Mouse (Mus musculus) layer of hippocampus, adult 2 months (tissue): Measurements from ENCODE around the gene Stub1. TPM values are rescaled to one million over a fixed set of nuclear protein-coding genes. Genes with fewer than 3 reads are reported as not detected.

Experiments used
- DNase-seq, 2 experiments: peaks; one replicate each; pipeline ENCODE4 v3.0.0; 2022; ENCODE audit warnings: low spot score in 2 of 2
- H3K27ac ChIP-seq: fragments of 200-600 bp; 2 replicates; pipeline ENCODE4 v1.8.1; 2022
- H3K4me3 ChIP-seq: fragments of 200-600 bp; 2 replicates; pipeline ENCODE4 v1.8.1; 2022; ENCODE audit warnings: mild to moderate bottlenecking
- CTCF ChIP-seq: fragments of 200-600 bp; conservative IDR thresholded peaks from 2 replicates; pipeline ENCODE4 v1.8.1; 2022; ENCODE audit warnings: antibody characterized with exemption, mild to moderate bottlenecking, moderate library complexity
- total RNA-seq, 2 experiments: library from RNA; stranded (reverse); gene quantifications; 2 replicates each; pipeline ENCODE4 v1.2.3; 2021

Gene Stub1
- total RNA-seq, 2 experiments from 2014 or later, result 164 to 175 TPM

DNA sequence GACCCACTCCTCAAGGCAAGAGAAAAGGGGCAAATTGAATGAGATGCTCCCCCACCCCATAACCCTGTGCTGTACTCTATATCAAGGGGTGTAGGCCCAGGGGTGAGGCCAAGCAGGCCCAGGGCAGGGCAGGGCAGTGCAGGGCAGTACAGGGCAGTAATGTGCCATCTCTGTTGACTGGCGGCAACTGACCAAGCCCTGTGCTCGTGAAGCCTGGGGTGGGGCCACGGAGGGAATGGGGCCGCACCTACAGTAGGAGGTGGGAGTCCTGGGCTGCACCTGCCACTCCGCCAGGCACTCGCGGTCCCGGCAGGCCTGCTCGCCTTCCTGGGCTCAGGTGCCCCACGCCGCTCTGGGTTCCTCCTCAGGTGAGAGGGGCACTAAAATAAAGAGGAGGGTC, 32.1 kb upstream of the Stub1 start:
- no peak for DNase-seq
- Histone ChIP-seq H3K4me3 (no peak overlapping the region), H3K27ac (no peak overlapping the region)
- no peak for TF ChIP-seq CTCF

DNA sequence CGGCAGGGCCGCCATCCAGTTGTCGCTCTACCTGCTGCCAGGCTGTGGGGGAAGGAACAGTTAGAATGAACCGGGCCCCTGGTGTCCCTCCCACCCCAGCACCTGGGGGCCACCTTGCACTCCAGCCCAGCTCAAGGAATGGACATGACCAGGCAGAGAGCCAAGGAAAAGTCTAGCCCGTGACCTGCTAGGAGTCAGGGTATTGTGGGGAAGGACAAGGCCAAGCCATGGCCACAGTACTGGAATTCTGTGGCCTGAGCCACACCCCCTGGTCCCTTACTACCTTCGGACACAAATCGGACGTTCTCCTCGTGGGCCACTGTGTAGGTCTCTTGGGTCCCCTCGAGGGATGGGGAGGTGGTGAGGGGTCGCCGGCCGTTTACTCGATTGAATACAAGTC, 31.1 kb upstream of the Stub1 start:
- no peak for DNase-seq
- H3K4me3 ChIP-seq, result no peak overlapping the region
- H3K27ac ChIP-seq, result no peak overlapping the region
- TF ChIP-seq CTCF, result no peak

DNA sequence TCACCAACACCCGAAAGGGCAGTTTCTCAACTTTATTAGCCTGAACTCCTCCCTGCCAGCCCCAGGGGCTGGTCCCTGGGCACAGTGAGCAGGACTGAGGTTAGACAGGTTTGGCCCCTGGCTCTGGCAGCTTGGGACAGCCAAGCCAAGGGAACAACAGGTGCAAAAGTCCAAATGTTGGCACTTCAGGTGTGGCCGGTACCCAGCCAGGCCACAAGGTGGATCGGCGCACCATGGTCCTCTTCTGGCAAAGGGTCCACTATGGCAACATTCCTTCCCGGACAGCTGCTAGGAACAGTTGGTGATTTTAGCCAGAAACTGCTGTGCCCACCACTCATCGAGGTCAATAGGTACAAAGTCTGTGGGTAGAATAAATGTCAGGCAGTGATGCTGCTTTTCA, 30.5 kb upstream of the Stub1 start:
- 0 out of 2 replicates have a peak, but pooled peaks have one; percentile 4 for TF ChIP-seq CTCF
- Histone ChIP-seq H3K4me3 (no peak overlapping the region), H3K27ac (no peak overlapping the region)
- no peak for DNase-seq

DNA sequence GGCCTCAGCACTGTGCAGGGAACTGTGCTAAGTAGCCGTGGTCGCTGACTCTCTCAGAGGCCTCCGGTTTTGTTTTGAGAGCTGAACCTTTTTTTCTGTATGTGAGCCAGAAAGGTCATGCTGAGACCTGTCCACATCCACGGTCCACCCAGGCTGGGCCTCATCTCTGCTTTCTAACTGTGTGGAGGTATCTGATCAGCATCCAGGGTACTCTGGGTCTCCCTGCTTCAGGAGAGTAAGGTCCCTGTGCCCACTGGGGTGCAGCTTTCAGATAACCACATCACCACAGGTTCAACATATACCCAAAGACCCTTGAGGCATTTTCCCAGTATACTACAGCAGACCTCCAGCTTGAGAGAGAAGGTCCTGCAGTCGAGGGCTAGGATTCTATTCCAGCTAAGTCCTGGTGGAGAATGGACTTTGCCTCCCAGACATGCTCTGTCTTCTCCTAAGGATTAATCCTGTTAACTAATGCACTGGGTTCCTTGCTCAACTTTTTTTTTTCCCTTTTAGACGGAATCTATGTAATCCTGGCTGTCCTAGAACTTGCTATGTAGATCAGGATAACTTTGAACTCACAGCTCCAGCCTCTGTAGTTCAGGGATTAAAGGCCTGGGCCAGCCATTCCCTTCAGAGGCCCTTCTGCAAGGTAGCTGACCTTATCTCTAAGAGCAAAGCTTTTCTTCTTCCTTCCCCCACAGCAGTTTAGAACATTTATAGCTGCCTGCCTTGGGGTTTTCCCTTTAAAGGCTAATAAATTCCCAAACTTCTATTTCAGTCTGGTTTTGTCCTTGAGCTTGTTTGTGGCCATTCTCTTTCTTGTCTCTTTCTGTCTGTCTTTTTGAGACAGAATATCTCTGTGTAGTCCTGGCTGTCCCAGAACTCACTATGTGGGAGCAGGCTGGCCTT, 28.8 kb upstream of the Stub1 start:
- Histone ChIP-seq H3K4me3 (peak overlapping the region; percentile 71), H3K27ac (peak overlapping the region; percentile 99)
- TF ChIP-seq CTCF, result no peak
- no peak for DNase-seq

DNA sequence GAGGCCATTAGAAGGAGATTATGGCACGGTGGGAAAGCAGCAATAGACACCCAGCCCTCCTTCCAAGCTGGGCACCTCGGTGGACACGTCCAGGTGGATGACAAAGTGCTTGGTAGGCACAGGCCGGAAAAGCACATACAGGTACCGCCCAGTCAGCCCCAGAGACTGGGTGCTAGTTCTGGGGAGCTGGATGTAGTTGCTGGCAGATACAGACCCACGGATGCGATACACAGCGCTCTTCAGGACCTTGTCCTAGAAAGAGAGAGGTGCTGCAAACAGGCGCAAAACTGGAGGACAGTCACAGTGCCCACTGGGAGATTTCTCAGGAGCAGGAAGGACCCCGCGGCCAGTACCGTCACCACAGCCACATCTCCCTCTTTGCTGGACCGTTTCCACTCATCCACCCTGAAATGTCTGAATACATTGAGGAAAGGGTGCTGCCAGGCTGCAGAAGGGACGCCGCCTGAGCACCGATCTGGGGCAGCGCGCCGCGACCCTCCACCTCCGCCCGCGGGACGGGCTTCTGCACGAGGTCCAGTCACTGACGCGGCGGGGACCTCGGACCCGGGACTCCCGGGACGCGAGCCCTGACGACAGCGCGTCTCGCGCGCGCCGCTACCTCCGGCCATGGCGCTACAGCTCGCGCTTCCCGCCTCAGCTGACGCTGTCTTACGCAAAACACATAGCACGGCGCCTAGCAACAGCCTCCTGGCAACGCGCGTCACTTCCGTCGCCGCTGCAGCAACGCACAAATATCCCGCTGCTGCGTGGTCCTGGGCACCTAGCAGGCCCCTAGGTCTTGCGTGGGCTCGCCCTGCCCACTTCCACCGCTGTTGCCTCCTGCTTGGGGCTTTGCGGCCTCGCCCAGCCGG, 27.9 kb upstream of the Stub1 start, which contains the start of gene Wdr90:
Gene Wdr90 (minus strand): TSS at position 670 of the 872 bp plus-strand sequence.
- DNase-seq, result peak; percentile 92 to 95
- peak; percentile 61 for TF ChIP-seq CTCF
- Histone ChIP-seq H3K4me3 (peak within 1 kb of the TSS; percentile 71), H3K27ac (peak within 1 kb of the TSS; percentile 99)

DNA sequence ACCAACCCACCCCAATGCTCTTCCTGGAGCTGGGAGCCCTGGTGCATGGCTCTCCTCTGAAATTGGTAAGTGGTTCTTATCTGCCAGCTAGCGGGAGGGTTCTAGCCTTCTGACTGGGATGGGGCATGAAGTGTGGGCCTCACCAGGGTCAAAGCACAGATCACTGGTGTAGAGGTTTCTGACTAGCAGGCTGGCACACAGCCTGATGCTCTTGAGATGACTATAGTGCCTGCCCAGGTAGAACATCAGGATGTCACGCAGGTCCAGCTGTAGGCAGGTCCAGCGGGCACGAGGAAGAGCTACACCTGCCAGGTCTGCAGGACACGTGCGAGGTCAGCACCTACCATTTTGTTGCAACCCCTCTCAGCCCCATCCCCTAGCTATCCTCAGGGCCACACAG, 27.0 kb upstream of the Stub1 start:
- Histone ChIP-seq H3K27ac (no peak overlapping the region), H3K4me3 (no peak overlapping the region)
- DNase-seq, result no peak
- no peak for TF ChIP-seq CTCF

DNA sequence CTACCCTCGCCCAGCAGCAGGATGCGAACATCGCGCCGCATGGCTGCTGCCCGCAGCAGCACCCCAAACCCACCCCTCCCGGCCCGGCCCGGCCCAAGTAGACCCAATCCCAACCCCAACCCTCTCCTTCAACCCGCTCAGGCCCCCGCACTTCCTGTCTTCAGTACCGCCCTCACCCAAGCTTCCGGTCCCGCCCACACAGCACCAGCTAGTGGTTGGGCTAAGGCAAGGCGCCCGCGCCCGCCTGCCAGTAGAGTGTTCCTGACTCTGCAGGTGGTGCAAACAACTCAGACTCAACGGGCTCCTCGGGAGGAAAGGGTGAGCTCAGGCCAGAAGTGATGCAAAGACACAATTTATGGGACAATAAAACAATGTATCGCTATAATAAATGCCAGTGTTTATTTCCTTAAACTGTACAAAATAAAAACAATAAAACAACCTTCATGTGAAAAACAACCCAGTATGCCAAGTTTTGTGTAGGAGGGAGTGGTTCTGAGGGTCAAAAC, 11.2 kb upstream of the Stub1 start, which contains the start of gene Rhot2:
Gene Rhot2 (minus strand): TSS at position 456 of the 506 bp plus-strand sequence.
- peak; percentile 73 for TF ChIP-seq CTCF
- Histone ChIP-seq H3K27ac (peak within 1 kb of the TSS; percentile 96), H3K4me3 (peak within 1 kb of the TSS; percentile 83)
- peak; percentile 95 to 96 for DNase-seq

DNA sequence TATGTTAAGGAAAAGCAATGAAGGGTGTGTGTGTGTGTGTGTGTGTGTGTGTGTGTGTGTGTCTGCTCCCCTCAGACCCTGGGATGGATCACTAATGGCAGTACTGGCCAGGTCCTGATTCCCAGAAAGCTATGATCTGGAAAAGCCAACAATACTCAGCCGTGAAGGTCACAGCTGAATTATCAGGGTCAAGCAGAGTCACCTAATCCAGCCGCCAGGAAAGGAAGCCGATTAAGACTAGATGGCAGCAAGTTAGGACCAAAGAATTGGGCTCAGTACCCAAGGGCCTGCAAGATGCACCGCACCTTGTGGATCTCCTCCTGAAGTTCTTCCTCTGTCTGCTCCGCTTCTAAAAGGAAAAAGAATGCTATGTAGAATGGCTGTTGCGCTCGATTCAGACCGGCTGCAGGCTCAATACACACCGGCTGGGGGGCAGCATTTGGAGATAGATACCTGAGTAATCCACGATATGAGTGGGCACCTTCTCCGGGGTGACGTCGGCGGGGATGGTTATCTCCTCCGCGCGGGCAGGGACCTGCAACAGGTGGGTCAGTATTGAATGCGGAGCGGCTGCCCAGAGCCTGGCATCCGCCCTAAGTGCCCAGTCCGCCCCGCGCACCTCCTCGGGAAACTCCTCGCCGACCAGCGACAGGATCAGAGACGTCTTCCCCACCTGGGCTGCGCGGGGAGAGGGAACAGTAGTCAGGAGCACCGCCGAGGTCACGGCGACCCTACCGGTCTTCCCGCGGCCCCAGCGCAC, 10.6 kb upstream of the Stub1 start:
- peak overlapping the region; percentile 96 for H3K27ac ChIP-seq
- H3K4me3 ChIP-seq, result peak overlapping the region; percentile 83
- no peak for TF ChIP-seq CTCF
- DNase-seq, result no peak

DNA sequence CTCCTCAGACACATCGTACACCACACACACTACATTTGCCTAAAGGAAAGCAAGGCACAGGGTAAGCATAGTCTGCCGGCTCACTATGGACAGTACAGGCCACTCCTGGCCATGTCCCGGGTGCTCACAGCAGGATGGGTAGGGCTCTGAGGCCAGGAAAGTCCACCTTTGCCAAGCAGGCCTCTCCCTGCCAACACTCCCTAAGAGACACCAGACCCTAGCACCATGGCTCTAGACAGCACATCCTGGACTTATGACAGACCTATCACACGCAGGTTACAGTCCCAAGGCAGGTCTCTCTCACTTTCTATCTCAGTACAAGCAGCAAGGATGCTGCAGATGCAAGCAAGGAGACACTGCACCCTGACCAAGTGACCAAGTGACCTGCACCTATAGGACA, 9.9 kb upstream of the Stub1 start:
- H3K4me3 ChIP-seq, result peak overlapping the region; percentile 83
- no peak for TF ChIP-seq CTCF
- DNase-seq, result no peak

GRCm38 (mm10) chr17:25842509-25842908, 9.3 kb upstream of the Stub1 start:
- DNase-seq, result no peak
- H3K4me3 ChIP-seq, result no peak overlapping the region
- no peak overlapping the region for H3K27ac ChIP-seq
- TF ChIP-seq CTCF, result 0 out of 2 replicates have a peak, but pooled peaks have one; percentile 6

More for the DNA sequence above, 9.9 kb upstream of the Stub1 start:
- H3K27ac ChIP-seq, result peak overlapping the region; percentile 96; the same call in 1 of the 2 replicates

GRCm38 (mm10) chr17:25841117-25841880, 8.1 kb upstream of the Stub1 start, which contains the start of gene Gm20683:
Gene Gm20683 (minus strand): TSS chr17:25841763.
- Histone ChIP-seq H3K27ac (no peak within 1 kb of the TSS), H3K4me3 (no peak within 1 kb of the TSS)
- no peak for DNase-seq
- TF ChIP-seq CTCF, result no peak
